Mouse (Mus musculus) hindbrain, embryonic 10.5 days (tissue): Measurements from ENCODE around the gene Gm29776. TPM values are rescaled to one million over a fixed set of nuclear protein-coding genes. Genes with fewer than 3 reads are reported as not detected.

ENCODE experiments used
- DNase-seq: peaks from one replicate; pipeline ENCODE4 v3.0.0-alpha.2; 2017; ENCODE audit warnings: low spot score
- H3K27ac ChIP-seq: fragments of 300-500 bp; sonication (generic); 2 replicates; pipeline ENCODE4 v1.5.1; 2016; ENCODE audit warnings: mild to moderate bottlenecking, moderate library complexity
- H3K27me3 ChIP-seq: fragments of 300-500 bp; sonication (generic); 2 replicates; pipeline ENCODE4 v1.6.1; 2016; ENCODE audit warnings: mild to moderate bottlenecking; ENCODE audit not compliant: poor library complexity, insufficient read depth, severe bottlenecking
- H3K36me3 ChIP-seq: fragments of 300-500 bp; sonication (generic); 2 replicates; pipeline ENCODE4 v1.6.1; 2016; ENCODE audit warnings: mild to moderate bottlenecking, moderate library complexity
- H3K4me1 ChIP-seq: fragments of 300-500 bp; sonication (generic); replicated peaks from 2 replicates; pipeline ENCODE4 v1.6.1; 2016; ENCODE audit warnings: mild to moderate bottlenecking
- H3K4me3 ChIP-seq: fragments of 300-500 bp; sonication (generic); 2 replicates; pipeline ENCODE4 v1.5.1; 2016; ENCODE audit warnings: mild to moderate bottlenecking, moderate library complexity
- H3K9me3 ChIP-seq: fragments of 300-500 bp; sonication (generic); 2 replicates; pipeline ENCODE4 v1.6.1; 2016; ENCODE audit warnings: mild to moderate bottlenecking, moderate library complexity
- WGBS: fragments of 180-500 bp; shearing (Covaris S2); methylation state at CpG from one replicate; pipeline ENCODE4 v1.1.7; 2016; 5-methylcytosine and 5-hydroxymethylcytosine counted together
- polyA plus RNA-seq: library from polyadenylated mRNA; unstranded; fragments of >200 nt; fragmentation: Nextera tagmentation; extraction: Ambion mirVana; gene quantifications from 2 replicates; pipeline ENCODE4 v1.2.1, GENCODE M21; 2016

The Gm29776 gene
- polyA plus RNA-seq, 1 experiment from 2014 or later = 0.14 TPM

GRCm38 (mm10) chr14:54724049-54724448, 25.4 kb upstream of the Gm29776 start:
- H3K4me3 ChIP-seq = no peak overlapping the region
- DNase-seq = no peak
- no peak overlapping the region for H3K27ac ChIP-seq
- H3K9me3 ChIP-seq = no peaks in the 10 kb centered on the region
- 80% methylated on average over 6 of the region's 6 CpGs for WGBS
- H3K36me3 ChIP-seq = no peaks in the 10 kb centered on the region
- H3K27me3 ChIP-seq = no peaks in the 10 kb centered on the region
- H3K4me1 ChIP-seq = no peaks in the 10 kb centered on the region

GRCm38 (mm10) chr14:54721711-54722110, 23.1 kb upstream of the Gm29776 start:
- DNase-seq = no peak
- no peaks in the 10 kb centered on the region for H3K27me3 ChIP-seq
- no peak overlapping the region for H3K27ac ChIP-seq
- no peak overlapping the region for H3K4me3 ChIP-seq
- H3K9me3 ChIP-seq = no peaks in the 10 kb centered on the region
- WGBS = 87% methylated on average over 10 of the region's 10 CpGs
- H3K36me3 ChIP-seq = no peaks in the 10 kb centered on the region
- no peaks in the 10 kb centered on the region for H3K4me1 ChIP-seq

- no peaks in the 10 kb centered on the region for H3K9me3 ChIP-seq
- H3K36me3 ChIP-seq = no peaks in the 10 kb centered on the region
- H3K27me3 ChIP-seq = no peaks in the 10 kb centered on the region
- no peaks in the 10 kb centered on the region for H3K4me1 ChIP-seq
- no peak for DNase-seq
- H3K27ac ChIP-seq = no peak overlapping the region
- 84% methylated on average over 7 of the region's 7 CpGs for WGBS
- no peak overlapping the region for H3K4me3 ChIP-seq
These were observed 22.2 kb upstream of the Gm29776 start for GRCm38 (mm10) chr14:54720654-54721350.

GRCm38 (mm10) chr14:54720041-54720440, 21.4 kb upstream of the Gm29776 start:
- no peaks in the 10 kb centered on the region for H3K36me3 ChIP-seq
- WGBS = 90% methylated on average over 11 of the region's 11 CpGs
- DNase-seq = no peak

GRCm38 (mm10) chr14:54715402-54715801, 16.8 kb upstream of the Gm29776 start:
- no peak for DNase-seq
- no peak overlapping the region for H3K4me3 ChIP-seq
- H3K27ac ChIP-seq = no peak overlapping the region
- H3K9me3 ChIP-seq = no peaks in the 10 kb centered on the region
- H3K4me1 ChIP-seq = peaks cover 20% of the 10 kb centered on the region
- 77% methylated on average over 1 of the region's 1 CpGs for WGBS
- H3K36me3 ChIP-seq = no peaks in the 10 kb centered on the region
- peaks cover 12% of the 10 kb centered on the region for H3K27me3 ChIP-seq

More at GRCm38 (mm10) chr14:54720041-54720440, 21.4 kb upstream of the Gm29776 start:
- H3K4me1 ChIP-seq = peaks cover 2% of the 10 kb centered on the region
- no peak overlapping the region for H3K27ac ChIP-seq
- H3K4me3 ChIP-seq = no peak overlapping the region
- no peaks in the 10 kb centered on the region for H3K9me3 ChIP-seq
- H3K27me3 ChIP-seq = peaks cover 4% of the 10 kb centered on the region

GRCm38 (mm10) chr14:54714617-54715081, 16.0 kb upstream of the Gm29776 start:
- peak overlapping the region; percentile 35; the same call in 1 of the 2 replicates for H3K27ac ChIP-seq
- peak; percentile 11 for DNase-seq
- WGBS = 4% methylated on average over 15 of the region's 15 CpGs

GRCm38 (mm10) chr14:54714121-54714520, 15.5 kb upstream of the Gm29776 start:
- Histone ChIP-seq H3K27me3 (peaks cover 12% of the 10 kb centered on the region), H3K4me1 (peaks cover 22% of the 10 kb centered on the region)
- 2% methylated on average over 13 of the region's 13 CpGs for whole genome bisulfite sequencing

More at GRCm38 (mm10) chr14:54714617-54715081, 16.0 kb upstream of the Gm29776 start:
- H3K27me3 ChIP-seq = peaks cover 12% of the 10 kb centered on the region
- no peaks in the 10 kb centered on the region for H3K36me3 ChIP-seq
- H3K4me3 ChIP-seq = peak overlapping the region; percentile 47
- H3K9me3 ChIP-seq = no peaks in the 10 kb centered on the region
- peaks cover 22% of the 10 kb centered on the region for H3K4me1 ChIP-seq

GRCm38 (mm10) chr14:54712861-54713260, 14.2 kb upstream of the Gm29776 start:
- Histone ChIP-seq H3K36me3 (no peaks in the 10 kb centered on the region), H3K27me3 (peaks cover 12% of the 10 kb centered on the region), H3K4me1 (peaks cover 22% of the 10 kb centered on the region), H3K27ac (no peak overlapping the region), H3K4me3 (no peak overlapping the region), H3K9me3 (no peaks in the 10 kb centered on the region)
- no peak for DNase-seq
- 73% methylated on average over 8 of the region's 8 CpGs for WGBS

More at GRCm38 (mm10) chr14:54714121-54714520, 15.5 kb upstream of the Gm29776 start:
- Histone ChIP-seq H3K9me3 (no peaks in the 10 kb centered on the region), H3K27ac (no peak overlapping the region), H3K4me3 (peak overlapping the region; percentile 47), H3K36me3 (no peaks in the 10 kb centered on the region)
- DNase-seq = peak; percentile 69

- Histone ChIP-seq H3K4me1 (peaks cover 26% of the 10 kb centered on the region), H3K36me3 (no peaks in the 10 kb centered on the region), H3K27me3 (peaks cover 12% of the 10 kb centered on the region), H3K27ac (no peak within 1 kb of the TSS), H3K9me3 (no peaks in the 10 kb centered on the region), H3K4me3 (no peak within 1 kb of the TSS)
- WGBS = 85% methylated on average over 7 of the region's 7 CpGs
- DNase-seq = no peak
These were observed 13.4 kb upstream of the Gm29776 start, which contains the start of gene Cebpe for GRCm38 (mm10) chr14:54712074-54712473. Cebpe (minus strand) TSS chr14:54712174.

GRCm38 (mm10) chr14:54709054-54709453, 10.4 kb upstream of the Gm29776 start:
- Histone ChIP-seq H3K27me3 (no peaks in the 10 kb centered on the region; the same call in 1 of the 2 replicates), H3K4me1 (peaks cover 20% of the 10 kb centered on the region), H3K36me3 (no peaks in the 10 kb centered on the region), H3K4me3 (no peak overlapping the region), H3K9me3 (no peaks in the 10 kb centered on the region), H3K27ac (no peak overlapping the region)
- WGBS = 86% methylated on average over 9 of the region's 9 CpGs
- DNase-seq = no peak

- DNase-seq = no peak
- WGBS = 46% methylated on average over 17 of the region's 17 CpGs
- no peak overlapping the region for H3K4me3 ChIP-seq
- peaks cover 15% of the 10 kb centered on the region for H3K4me1 ChIP-seq
- H3K27ac ChIP-seq = no peak overlapping the region
- H3K27me3 ChIP-seq = peaks cover 9% of the 10 kb centered on the region; the same call in 1 of the 2 replicates
- H3K9me3 ChIP-seq = no peaks in the 10 kb centered on the region
- no peaks in the 10 kb centered on the region for H3K36me3 ChIP-seq
These were observed 8.1 kb upstream of the Gm29776 start for GRCm38 (mm10) chr14:54706589-54707320.

- 52% methylated on average over 5 of the region's 5 CpGs for WGBS
- Histone ChIP-seq H3K4me1 (peaks cover 15% of the 10 kb centered on the region), H3K4me3 (no peak overlapping the region), H3K27ac (no peak overlapping the region; the same call in 1 of the 2 replicates), H3K9me3 (no peaks in the 10 kb centered on the region), H3K36me3 (no peaks in the 10 kb centered on the region), H3K27me3 (peaks cover 9% of the 10 kb centered on the region; the same call in 1 of the 2 replicates)
- no peak for DNase-seq
These were observed 7.2 kb upstream of the Gm29776 start for GRCm38 (mm10) chr14:54705844-54706243.

- DNase-seq = no peak
- WGBS = 70% methylated on average over 10 of the region's 10 CpGs
- no peak overlapping the region for H3K4me3 ChIP-seq
- H3K36me3 ChIP-seq = no peaks in the 10 kb centered on the region
- H3K9me3 ChIP-seq = no peaks in the 10 kb centered on the region
- H3K27ac ChIP-seq = no peak overlapping the region
- H3K4me1 ChIP-seq = peaks cover 10% of the 10 kb centered on the region
- H3K27me3 ChIP-seq = peaks cover 9% of the 10 kb centered on the region; the same call in 1 of the 2 replicates
These were observed 4.6 kb upstream of the Gm29776 start for GRCm38 (mm10) chr14:54703207-54703606.
